Mouse (Mus musculus): Measurements from ENCODE around the gene Lypla2. TPM values are rescaled to one million over a fixed set of nuclear protein-coding genes. Genes with fewer than 3 reads are reported as not detected.

Lypla2 gene
- polyA plus RNA-seq, 1 experiment from 2014 or later = 201 TPM

DNA sequence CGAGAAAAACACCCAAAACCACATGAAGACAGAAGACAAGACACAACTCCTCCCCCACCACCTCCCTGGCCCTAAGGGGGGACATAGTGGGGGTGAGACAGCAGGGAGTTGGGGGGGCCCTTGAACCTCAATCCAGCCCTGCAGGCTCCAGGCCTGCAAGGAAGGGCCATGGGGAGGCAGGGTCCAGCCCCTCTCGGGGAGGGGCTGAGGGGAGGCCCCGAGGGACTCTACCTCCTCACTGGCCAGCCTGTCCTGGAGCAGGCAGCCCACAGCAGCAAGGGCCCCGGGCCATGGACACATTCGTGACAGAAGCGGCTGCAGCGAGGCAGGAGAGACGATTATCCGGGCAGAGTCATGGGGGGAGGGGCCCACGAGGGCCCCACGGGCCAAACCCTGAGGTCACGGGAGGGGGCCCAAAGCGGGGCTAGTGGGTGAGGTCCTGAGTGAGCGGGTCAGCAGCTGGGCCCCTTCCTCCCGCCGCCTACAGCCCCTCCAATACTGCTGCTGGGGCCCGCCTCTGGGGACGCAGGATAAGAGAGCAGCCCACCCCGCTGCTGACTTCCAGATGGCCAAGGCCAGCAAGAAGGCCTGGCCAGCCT lies 4.1 kb downstream of the Lypla2 start:
- no peaks in the 10 kb centered on the region for H3K27me3 ChIP-seq (ENCODE audit: control insufficient read depth, insufficient read depth, low read length)
- no peaks in the 10 kb centered on the region for H3K9me3 ChIP-seq (ENCODE audit: control insufficient read depth, low read length)
- H3K4me1 ChIP-seq (ENCODE audit: control insufficient read depth, insufficient read depth, low read length) = peaks cover 18% of the 10 kb centered on the region
- 75% methylated on average over 19 of the region's 19 CpGs for WGBS
- DNase-seq = no peak
- no peak for ATAC-seq (ENCODE audit: low FRiP score, low TSS enrichment)
- H3K9ac ChIP-seq (replicated peaks; ENCODE audit: low read length) = no peak overlapping the region
- no peak overlapping the region for H3K4me3 ChIP-seq (replicated peaks; ENCODE audit: low read depth, low read length)
- peaks cover 49% of the 10 kb centered on the region for H3K36me3 ChIP-seq (ENCODE audit: control insufficient read depth, insufficient read depth, low read length)
- no peak overlapping the region for H3K27ac ChIP-seq (replicated peaks; ENCODE audit: low read depth, low read length)
- no peak overlapping the region for H3K4me2 ChIP-seq (ENCODE audit: low read length)

DNA sequence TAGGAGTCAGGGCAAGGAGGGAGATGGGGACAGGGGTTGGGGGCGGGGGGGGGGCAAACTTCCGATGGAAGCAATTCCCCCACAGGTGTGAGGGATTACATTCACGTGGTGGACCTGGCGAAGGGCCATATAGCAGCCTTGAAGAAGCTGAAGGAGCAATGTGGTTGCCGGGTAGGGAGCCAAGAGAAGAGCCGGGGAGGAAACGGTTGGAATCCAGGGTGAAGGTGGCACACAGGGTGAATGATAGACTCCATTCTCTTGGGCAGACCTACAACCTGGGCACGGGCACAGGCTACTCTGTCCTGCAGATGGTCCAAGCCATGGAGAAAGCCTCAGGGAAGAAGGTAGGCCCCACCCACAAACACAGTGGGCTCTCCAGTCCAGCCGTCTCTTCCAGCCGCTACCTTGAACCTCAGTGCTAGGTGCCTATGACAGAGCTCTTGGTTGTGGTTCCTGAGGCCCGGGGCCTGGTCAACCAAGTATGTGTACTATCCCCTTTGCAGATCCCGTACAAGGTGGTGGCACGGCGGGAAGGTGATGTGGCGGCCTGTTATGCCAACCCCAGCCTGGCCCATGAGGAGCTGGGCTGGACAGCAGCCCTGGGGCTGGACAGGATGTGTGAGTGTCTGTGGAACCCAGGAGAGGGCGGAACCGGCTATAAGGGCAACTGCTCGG lies 5.2 kb downstream of the Lypla2 start:
- H3K27me3 ChIP-seq (ENCODE audit: control insufficient read depth, insufficient read depth, low read length) = no peaks in the 10 kb centered on the region
- H3K9ac ChIP-seq (replicated peaks; ENCODE audit: low read length) = no peak overlapping the region
- H3K27ac ChIP-seq (replicated peaks; ENCODE audit: low read depth, low read length) = no peak overlapping the region
- DNase-seq (no peak), ATAC-seq (ENCODE audit: low FRiP score, low TSS enrichment) (no peak)
- H3K4me3 ChIP-seq (replicated peaks; ENCODE audit: low read depth, low read length) = no peak overlapping the region
- H3K36me3 ChIP-seq (ENCODE audit: control insufficient read depth, insufficient read depth, low read length) = peaks cover 50% of the 10 kb centered on the region
- no peak overlapping the region for H3K4me2 ChIP-seq (ENCODE audit: low read length)
- WGBS = 94% methylated on average over 18 of the region's 18 CpGs
- H3K4me1 ChIP-seq (ENCODE audit: control insufficient read depth, insufficient read depth, low read length) = peaks cover 16% of the 10 kb centered on the region
- no peaks in the 10 kb centered on the region for H3K9me3 ChIP-seq (ENCODE audit: control insufficient read depth, low read length)

DNA sequence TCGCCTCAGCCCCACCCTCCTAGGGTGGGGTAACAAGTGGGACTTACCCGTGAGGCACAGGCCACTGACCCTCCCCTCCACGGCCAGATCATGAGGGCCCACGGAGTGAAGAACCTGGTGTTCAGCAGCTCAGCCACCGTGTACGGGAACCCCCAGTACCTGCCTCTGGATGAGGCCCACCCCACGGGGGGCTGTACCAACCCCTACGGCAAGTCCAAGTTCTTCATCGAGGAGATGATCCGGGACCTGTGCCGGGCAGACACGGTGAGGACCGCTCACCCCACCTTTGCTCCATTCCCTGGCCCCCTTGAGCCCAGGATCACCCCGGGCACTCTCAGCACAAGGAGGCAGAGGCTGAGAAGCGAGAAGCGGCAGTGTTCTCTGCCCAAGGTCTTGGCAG lies 6.1 kb downstream of the Lypla2 start:
- Histone ChIP-seq H3K36me3 (ENCODE audit: control insufficient read depth, insufficient read depth, low read length) (peaks cover 56% of the 10 kb centered on the region), H3K4me3 (replicated peaks; ENCODE audit: low read depth, low read length) (no peak overlapping the region), H3K4me1 (ENCODE audit: control insufficient read depth, insufficient read depth, low read length) (peaks cover 10% of the 10 kb centered on the region), H3K27ac (replicated peaks; ENCODE audit: low read depth, low read length) (no peak overlapping the region), H3K4me2 (ENCODE audit: low read length) (no peak overlapping the region), H3K9me3 (ENCODE audit: control insufficient read depth, low read length) (no peaks in the 10 kb centered on the region), H3K9ac (replicated peaks; ENCODE audit: low read length) (no peak overlapping the region), H3K27me3 (ENCODE audit: control insufficient read depth, insufficient read depth, low read length) (no peaks in the 10 kb centered on the region)
- no peak for DNase-seq
- no peak for ATAC-seq (ENCODE audit: low FRiP score, low TSS enrichment)
- WGBS = 93% methylated on average over 16 of the region's 16 CpGs

DNA sequence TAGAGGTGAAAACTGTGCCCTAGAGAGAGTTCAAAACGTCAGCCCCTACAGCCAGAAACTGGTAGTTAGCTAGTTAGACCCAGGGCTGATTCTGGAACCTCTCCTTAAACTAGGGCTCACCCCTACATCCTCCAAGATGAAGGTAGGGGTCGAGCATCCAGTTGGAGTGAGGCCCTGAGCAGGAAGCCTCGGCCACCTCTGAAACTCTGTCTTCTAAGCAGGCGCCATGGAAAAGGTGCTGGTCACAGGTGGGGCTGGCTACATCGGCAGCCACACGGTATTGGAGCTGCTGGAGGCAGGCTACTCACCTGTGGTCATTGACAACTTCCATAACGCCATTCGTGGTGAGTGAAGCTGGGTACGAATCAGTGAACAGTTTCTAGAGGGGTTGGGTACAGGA lies 7.3 kb downstream of the Lypla2 start:
- H3K36me3 ChIP-seq (ENCODE audit: control insufficient read depth, insufficient read depth, low read length) = peaks cover 58% of the 10 kb centered on the region
- ATAC-seq (ENCODE audit: low FRiP score, low TSS enrichment) (no peak), DNase-seq (no peak)
- WGBS = 86% methylated on average over 9 of the region's 9 CpGs
- peaks cover 6% of the 10 kb centered on the region for H3K4me1 ChIP-seq (ENCODE audit: control insufficient read depth, insufficient read depth, low read length)
- no peak overlapping the region for H3K27ac ChIP-seq (replicated peaks; ENCODE audit: low read depth, low read length)
- H3K4me3 ChIP-seq (replicated peaks; ENCODE audit: low read depth, low read length) = no peak overlapping the region
- H3K4me2 ChIP-seq (ENCODE audit: low read length) = no peak overlapping the region
- H3K9ac ChIP-seq (replicated peaks; ENCODE audit: low read length) = no peak overlapping the region
- no peaks in the 10 kb centered on the region for H3K27me3 ChIP-seq (ENCODE audit: control insufficient read depth, insufficient read depth, low read length)
- H3K9me3 ChIP-seq (ENCODE audit: control insufficient read depth, low read length) = no peaks in the 10 kb centered on the region

DNA sequence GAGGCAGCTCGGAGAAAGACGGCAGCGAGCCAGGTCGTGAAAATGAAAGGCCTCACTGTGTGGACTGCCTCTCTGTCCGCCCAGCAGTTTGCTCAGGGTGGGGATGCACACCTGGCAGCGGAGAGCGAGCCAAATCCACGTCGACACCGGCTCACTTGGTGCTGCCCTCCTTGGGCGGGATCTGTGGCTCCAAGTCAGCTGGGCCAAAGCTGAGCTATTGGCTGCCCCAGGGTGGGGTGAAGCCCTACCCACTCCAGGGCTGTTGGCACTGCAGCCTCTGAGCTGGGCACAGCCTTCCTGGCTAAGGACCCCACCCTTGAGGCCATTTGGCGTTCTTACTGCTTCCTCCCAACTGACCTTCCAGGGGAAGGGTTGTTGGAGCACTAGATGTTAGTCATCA lies 8.0 kb downstream of the Lypla2 start:
- no peak for ATAC-seq (ENCODE audit: low FRiP score, low TSS enrichment)
- H3K27me3 ChIP-seq (ENCODE audit: control insufficient read depth, insufficient read depth, low read length) = no peaks in the 10 kb centered on the region

DNA sequence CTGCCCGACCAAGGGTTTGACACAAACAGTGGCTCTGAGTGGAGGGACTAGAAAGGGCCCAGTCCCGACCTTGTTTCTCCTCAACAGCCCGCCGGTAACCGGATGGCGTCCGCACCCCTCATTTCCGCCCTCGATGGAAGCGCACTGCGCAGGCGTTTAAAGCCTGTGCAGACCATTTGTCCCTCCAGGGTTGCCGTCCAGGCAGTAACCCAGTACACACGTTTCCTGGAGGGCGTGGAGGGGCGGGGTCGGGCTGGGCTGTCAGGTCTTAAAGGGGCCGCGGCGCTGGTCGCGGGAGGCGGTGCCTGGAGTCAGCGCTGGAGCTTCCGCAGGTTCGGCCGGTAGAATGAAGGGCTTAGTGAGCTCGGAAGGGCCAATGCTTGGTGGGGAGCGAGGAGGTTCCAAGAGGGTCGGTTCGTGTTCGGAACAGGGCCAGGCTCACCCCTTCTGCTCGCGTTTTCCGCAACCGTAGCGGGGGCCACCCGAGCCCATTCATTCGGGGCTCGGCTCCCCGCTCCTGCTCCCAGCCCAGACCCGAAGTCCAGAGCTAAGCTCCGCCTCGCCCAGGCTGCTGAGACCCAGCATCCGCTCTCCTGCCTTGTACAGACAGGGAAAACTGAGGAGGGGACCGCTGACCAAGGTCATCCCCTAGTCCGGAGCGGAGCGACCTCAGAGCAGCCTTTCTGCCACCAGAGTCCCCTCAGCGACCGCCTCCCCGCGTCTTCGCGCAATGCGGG lies 8.8 kb downstream of the Lypla2 start, which contains the start of gene Gale:
TSS of gene Gale (plus strand) at position 271 of the 737 bp plus-strand sequence.
- Histone ChIP-seq H3K9me3 (ENCODE audit: control insufficient read depth, low read length) (no peaks in the 10 kb centered on the region), H3K27ac (replicated peaks; ENCODE audit: low read depth, low read length) (peak within 1 kb of the TSS; percentile 91), H3K27me3 (ENCODE audit: control insufficient read depth, insufficient read depth, low read length) (no peaks in the 10 kb centered on the region), H3K4me2 (ENCODE audit: low read length) (peak within 1 kb of the TSS; percentile 98), H3K4me1 (ENCODE audit: control insufficient read depth, insufficient read depth, low read length) (peaks cover 6% of the 10 kb centered on the region), H3K4me3 (replicated peaks; ENCODE audit: low read depth, low read length) (peak within 1 kb of the TSS; percentile 70), H3K36me3 (ENCODE audit: control insufficient read depth, insufficient read depth, low read length) (peaks cover 57% of the 10 kb centered on the region), H3K9ac (replicated peaks; ENCODE audit: low read length) (peak within 1 kb of the TSS; percentile 80)
- DNase-seq (peak; percentile 98), ATAC-seq (ENCODE audit: low FRiP score, low TSS enrichment) (peak; percentile 93)
- under 1% methylated on average over 56 of the region's 56 CpGs for WGBS

More for the DNA sequence above, 8.0 kb downstream of the Lypla2 start:
- Histone ChIP-seq H3K4me3 (replicated peaks; ENCODE audit: low read depth, low read length) (peak overlapping the region; percentile 70), H3K27ac (replicated peaks; ENCODE audit: low read depth, low read length) (peak overlapping the region; percentile 91; the same call in 1 of the 2 replicates), H3K36me3 (ENCODE audit: control insufficient read depth, insufficient read depth, low read length) (peaks cover 58% of the 10 kb centered on the region), H3K9me3 (ENCODE audit: control insufficient read depth, low read length) (no peaks in the 10 kb centered on the region), H3K4me2 (ENCODE audit: low read length) (peak overlapping the region; percentile 98), H3K9ac (replicated peaks; ENCODE audit: low read length) (peak overlapping the region; percentile 80), H3K4me1 (ENCODE audit: control insufficient read depth, insufficient read depth, low read length) (peaks cover 6% of the 10 kb centered on the region)
- no peak for DNase-seq
- WGBS = 8% methylated on average over 12 of the region's 12 CpGs

DNA sequence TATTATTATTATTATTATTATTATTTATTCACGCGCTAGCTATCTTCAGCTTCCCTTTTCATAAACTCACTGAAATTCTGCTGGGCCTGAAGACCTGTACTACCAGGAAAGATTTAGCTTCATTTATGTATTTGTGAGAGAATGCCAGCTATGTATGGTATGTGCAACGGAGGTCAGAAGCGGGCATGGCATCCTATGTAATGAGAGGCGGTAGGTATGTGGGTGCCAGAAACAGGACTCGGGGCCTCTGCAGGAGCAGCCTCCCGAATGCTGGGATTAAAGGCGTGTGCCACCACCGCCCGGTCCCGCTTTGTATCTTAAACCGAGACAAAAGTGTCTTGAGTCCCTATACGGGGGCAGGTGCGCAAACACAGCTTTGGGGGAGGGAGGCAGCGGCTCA lies 9.5 kb downstream of the Lypla2 start:
- peak overlapping the region; percentile 98 for H3K4me2 ChIP-seq (ENCODE audit: low read length)
- H3K4me1 ChIP-seq (ENCODE audit: control insufficient read depth, insufficient read depth, low read length) = peaks cover 6% of the 10 kb centered on the region
- DNase-seq = no peak
- no peaks in the 10 kb centered on the region for H3K9me3 ChIP-seq (ENCODE audit: control insufficient read depth, low read length)
- peaks cover 57% of the 10 kb centered on the region for H3K36me3 ChIP-seq (ENCODE audit: control insufficient read depth, insufficient read depth, low read length)
- peak overlapping the region; percentile 70 for H3K4me3 ChIP-seq (replicated peaks; ENCODE audit: low read depth, low read length)
- H3K27ac ChIP-seq (replicated peaks; ENCODE audit: low read depth, low read length) = peak overlapping the region; percentile 91
- H3K27me3 ChIP-seq (ENCODE audit: control insufficient read depth, insufficient read depth, low read length) = no peaks in the 10 kb centered on the region
- peak overlapping the region; percentile 80 for H3K9ac ChIP-seq (replicated peaks; ENCODE audit: low read length)
- ATAC-seq (ENCODE audit: low FRiP score, low TSS enrichment) = no peak
- 6% methylated on average over 15 of the region's 15 CpGs for WGBS

DNA sequence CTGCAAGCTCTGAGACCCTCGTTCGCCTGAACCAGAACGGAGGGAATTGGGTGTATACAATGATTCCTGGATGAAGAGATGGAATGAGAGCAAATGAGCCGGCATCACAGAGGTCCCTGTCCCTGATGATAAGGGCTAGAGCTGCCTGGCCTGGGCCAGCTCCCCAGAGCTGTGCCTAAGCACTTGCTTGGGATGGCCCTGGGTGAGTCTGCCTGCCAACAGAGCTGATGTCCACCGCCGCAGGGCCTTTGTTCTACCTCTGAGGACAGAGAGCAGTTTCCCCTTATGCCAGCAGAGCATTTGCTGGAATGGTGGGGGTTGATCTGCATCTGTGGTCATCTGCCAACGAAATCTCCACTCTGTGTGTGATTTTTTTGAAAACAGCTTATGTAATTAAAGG lies 10.2 kb downstream of the Lypla2 start:
- Histone ChIP-seq H3K4me2 (ENCODE audit: low read length) (no peak overlapping the region), H3K9ac (replicated peaks; ENCODE audit: low read length) (no peak overlapping the region), H3K4me1 (ENCODE audit: control insufficient read depth, insufficient read depth, low read length) (peaks cover 6% of the 10 kb centered on the region), H3K36me3 (ENCODE audit: control insufficient read depth, insufficient read depth, low read length) (peaks cover 54% of the 10 kb centered on the region), H3K9me3 (ENCODE audit: control insufficient read depth, low read length) (no peaks in the 10 kb centered on the region), H3K27me3 (ENCODE audit: control insufficient read depth, insufficient read depth, low read length) (no peaks in the 10 kb centered on the region), H3K27ac (replicated peaks; ENCODE audit: low read depth, low read length) (no peak overlapping the region), H3K4me3 (replicated peaks; ENCODE audit: low read depth, low read length) (no peak overlapping the region; the same call in 1 of the 2 replicates)
- 93% methylated on average over 7 of the region's 7 CpGs for WGBS
- DNase-seq = no peak
- no peak for ATAC-seq (ENCODE audit: low FRiP score, low TSS enrichment)

Data from midbrain, embryonic 14.5 days (tissue).